Mouse (Mus musculus) T-helper 2 cell (primary cell): ENCODE measurements around the gene Rnf224.

Source experiments
- in situ Hi-C: fragments of 300-600 bp; cut with MboI, MseI; formaldehyde crosslinking; loops from one replicate; pipeline ENCODE4 v1.15.1; 2025; ENCODE audit warnings: high pct_unique_total_duplicates

The Rnf224 gene

GRCm38 (mm10) chr2:25228431-25228889, 8.1 kb downstream of the Rnf224 start:
- in situ Hi-C loops = loop anchor here (5.0 kb wide), 1 partner anchor 36 kb away; no protein-coding TSS in a partner anchor

- in situ Hi-C loops = loop anchor here (5.0 kb wide), 1 partner anchor 35 kb away; no protein-coding TSS in a partner anchor
These were observed 9.2 kb downstream of the Rnf224 start for GRCm38 (mm10) chr2:25227406-25227805.

- in situ Hi-C loops = loop anchor here (5.0 kb wide), 1 partner anchor 35 kb away; no protein-coding TSS in a partner anchor
These were observed 9.7 kb downstream of the Rnf224 start for GRCm38 (mm10) chr2:25226864-25227263.

GRCm38 (mm10) chr2:25225811-25226379, 10.7 kb downstream of the Rnf224 start:
- in situ Hi-C loops = loop anchor here (5.0 kb wide), 1 partner anchor 34 kb away; no protein-coding TSS in a partner anchor

- in situ Hi-C loops = loop anchor here (5.0 kb wide), 1 partner anchor 33 kb away; no protein-coding TSS in a partner anchor
These were observed 11.5 kb downstream of the Rnf224 start for GRCm38 (mm10) chr2:25224766-25225752.

- in situ Hi-C loops = no loop called here
These were observed 12.2 kb downstream of the Rnf224 start, which contains the start of gene Tubb4b for GRCm38 (mm10) chr2:25224492-25224765. Gene Tubb4b, minus strand, starts transcription at chr2:25224702.

GRCm38 (mm10) chr2:25223681-25224491, 12.7 kb downstream of the Rnf224 start:
- in situ Hi-C loops = no loop called here

GRCm38 (mm10) chr2:25221331-25221772, 15.2 kb downstream of the Rnf224 start:
- in situ Hi-C loops = no loop called here

GRCm38 (mm10) chr2:25218445-25218844, 18.1 kb downstream of the Rnf224 start, which contains the start of gene Fam166a:
Gene Fam166a, plus strand, starts transcription at chr2:25218745.
- in situ Hi-C loops = no loop called here

- in situ Hi-C loops = no loop called here
These were observed 18.9 kb downstream of the Rnf224 start for GRCm38 (mm10) chr2:25217666-25218065.

- in situ Hi-C loops = no loop called here
These were observed 22.1 kb downstream of the Rnf224 start, which contains the start of gene Stpg3 for GRCm38 (mm10) chr2:25214444-25214843. Gene Stpg3, minus strand, starts transcription at chr2:25214637.

- in situ Hi-C loops = no loop called here
These were observed 23.2 kb downstream of the Rnf224 start for GRCm38 (mm10) chr2:25213266-25213865.

- in situ Hi-C loops = no loop called here
These were observed 25.4 kb downstream of the Rnf224 start, which contains the start of gene Nelfb for GRCm38 (mm10) chr2:25211121-25211670. Gene Nelfb, minus strand, starts transcription at chr2:25211489.

GRCm38 (mm10) chr2:25210686-25211085, 25.9 kb downstream of the Rnf224 start:
- in situ Hi-C loops = no loop called here

GRCm38 (mm10) chr2:25207593-25207992, 29.0 kb downstream of the Rnf224 start:
- in situ Hi-C loops = no loop called here

GRCm38 (mm10) chr2:25203631-25204214, 32.9 kb downstream of the Rnf224 start:
- in situ Hi-C loops = no loop called here

- in situ Hi-C loops = no loop called here
These were observed 36.0 kb downstream of the Rnf224 start for GRCm38 (mm10) chr2:25200631-25201030.

- in situ Hi-C loops = no loop called here
These were observed 38.6 kb downstream of the Rnf224 start for GRCm38 (mm10) chr2:25197946-25198345.

GRCm38 (mm10) chr2:25197191-25197590, 39.4 kb downstream of the Rnf224 start:
- in situ Hi-C loops = no loop called here
